12 mouse cellular contexts compared by ENCODE assay signal in genomic region chr4:137160526-137160925, GRCm38 (mm10).
"Had no signal": no experiment of that assay in that cellular context is flagged by ENCODE, and none has a peak within 500 bp of the region (broad histone marks: within the 10 kb centered on the region; RNA-seq: fewer than 3 reads in every experiment).

No protein-coding gene starts in this region.

- H3K4me3 ChIP-seq: limb, embryonic 12.5 days; midbrain, embryonic 13.5 days; stomach, embryonic 15.5 days had no signal

- DNase-seq: kidney, adult 18-20 months; kidney, postnatal 25 days; layer of hippocampus, adult 9-11 months; layer of hippocampus, postnatal 36 days; lung, adult 18-20 months; lung, postnatal 36 days; right cerebral cortex, postnatal 14 days; thymus, postnatal 14 days had no signal

- H3K9me3 ChIP-seq: limb, embryonic 12.5 days; midbrain, embryonic 13.5 days; stomach, embryonic 15.5 days had no signal

- H3K27ac ChIP-seq: limb, embryonic 12.5 days; liver, embryonic 14.5 days; midbrain, embryonic 13.5 days; stomach, embryonic 15.5 days had no signal

- H3K36me3 ChIP-seq: limb, embryonic 12.5 days; midbrain, embryonic 13.5 days; stomach, embryonic 15.5 days had no signal
